Mouse (Mus musculus): ENCODE measurements around the gene Rapgef4. TPM values are rescaled to one million over a fixed set of nuclear protein-coding genes. Genes with fewer than 3 reads are reported as not detected.
"Not testable (repeated sequence)": the region's sequence is repeated elsewhere in the genome, so short reads cannot be mapped to it uniquely, and the experiment has no call there.

Rapgef4 gene
- total RNA-seq, 1 experiment = 3.4 TPM

- Histone ChIP-seq H3K27ac (ENCODE audit: insufficient read depth, low read depth, low read length, poor library complexity, severe bottlenecking) (no peak overlapping the region), H3K4me3 (ENCODE audit: insufficient read depth in 1 of 2, low read depth in 1 of 2, low read length in 2 of 2, poor library complexity in 1 of 2, severe bottlenecking in 1 of 2) (no peak overlapping the region), H3K36me3 (ENCODE audit: control insufficient read depth, insufficient read depth, low read length, poor library complexity, severe bottlenecking) (no peaks in the 10 kb centered on the region), H3K9ac (ENCODE audit: insufficient read depth, low read depth, low read length, poor library complexity, severe bottlenecking) (no peak overlapping the region), H3K9me3 (ENCODE audit: control insufficient read depth, insufficient read depth, low read depth, low read length) (no peaks in the 10 kb centered on the region), H3K4me1 (ENCODE audit: control insufficient read depth in 2 of 2, insufficient read depth in 2 of 2, low read length in 2 of 2, poor library complexity in 1 of 2) (no peaks in the 10 kb centered on the region)
- in situ Hi-C loops (cut with MboI; ENCODE audit: low sequenced_read_pairs in 2 of 2, unreplicated experiment in 2 of 2) = no loop called here
- DNase-seq (ENCODE audit: low read depth, low spot score) = no peak
- TF ChIP-seq HCFC1 (IDR thresholded peaks at IDR 0.05; ENCODE audit: borderline replicate concordance, insufficient read depth, low read length) (no peak), MAFK (IDR thresholded peaks at IDR 0.05; ENCODE audit: insufficient read depth, low read depth, low read length) (no peak), ZNF384 (IDR thresholded peaks at IDR 0.05; ENCODE audit: low read depth, low read length) (no peak), ZC3H11A (IDR thresholded peaks at IDR 0.05; ENCODE audit: borderline replicate concordance, low read depth, low read length) (no peak), CHD2 (IDR thresholded peaks at IDR 0.05; ENCODE audit: low read depth, low read length) (no peak)
These were observed 81.9 kb downstream of the Rapgef4 start for GRCm38 (mm10) chr2:72062931-72063330.

- no peaks in the 10 kb centered on the region for H3K4me1 ChIP-seq (ENCODE audit: control insufficient read depth in 2 of 2, insufficient read depth in 2 of 2, low read length in 2 of 2, poor library complexity in 1 of 2)
- no peaks in the 10 kb centered on the region for H3K9me3 ChIP-seq (ENCODE audit: control insufficient read depth, insufficient read depth, low read depth, low read length)
- H3K4me3 ChIP-seq (ENCODE audit: insufficient read depth in 1 of 2, low read depth in 1 of 2, low read length in 2 of 2, poor library complexity in 1 of 2, severe bottlenecking in 1 of 2) = no peak overlapping the region
- DNase-seq (ENCODE audit: low read depth, low spot score) = no peak
- no peak for TF ChIP-seq MAFK (IDR thresholded peaks at IDR 0.05; ENCODE audit: insufficient read depth, low read depth, low read length)
- TF ChIP-seq HCFC1 (IDR thresholded peaks at IDR 0.05; ENCODE audit: borderline replicate concordance, insufficient read depth, low read length) = no peak
- no peak for TF ChIP-seq CHD2 (IDR thresholded peaks at IDR 0.05; ENCODE audit: low read depth, low read length)
- no peak for TF ChIP-seq ZNF384 (IDR thresholded peaks at IDR 0.05; ENCODE audit: low read depth, low read length)
- in situ Hi-C loops (cut with MboI; ENCODE audit: low sequenced_read_pairs in 2 of 2, unreplicated experiment in 2 of 2) = no loop called here
- no peak overlapping the region for H3K27ac ChIP-seq (ENCODE audit: insufficient read depth, low read depth, low read length, poor library complexity, severe bottlenecking)
- no peak overlapping the region for H3K9ac ChIP-seq (ENCODE audit: insufficient read depth, low read depth, low read length, poor library complexity, severe bottlenecking)
- no peaks in the 10 kb centered on the region for H3K36me3 ChIP-seq (ENCODE audit: control insufficient read depth, insufficient read depth, low read length, poor library complexity, severe bottlenecking)
These were observed 87.5 kb downstream of the Rapgef4 start for GRCm38 (mm10) chr2:72068505-72068904.

GRCm38 (mm10) chr2:72070086-72070485, 89.0 kb downstream of the Rapgef4 start:
- in situ Hi-C loops (cut with MboI; ENCODE audit: low sequenced_read_pairs in 2 of 2, unreplicated experiment in 2 of 2) = no loop called here
- H3K4me1 ChIP-seq (ENCODE audit: control insufficient read depth in 2 of 2, insufficient read depth in 2 of 2, low read length in 2 of 2, poor library complexity in 1 of 2) = peaks cover 0 to 1% of the 10 kb centered on the region in 2 experiments; a peak in 1 of 4 replicates
- H3K4me3 ChIP-seq (ENCODE audit: insufficient read depth in 1 of 2, low read depth in 1 of 2, low read length in 2 of 2, poor library complexity in 1 of 2, severe bottlenecking in 1 of 2) = no peak overlapping the region
- no peak overlapping the region for H3K27ac ChIP-seq (ENCODE audit: insufficient read depth, low read depth, low read length, poor library complexity, severe bottlenecking)
- no peak overlapping the region for H3K9ac ChIP-seq (ENCODE audit: insufficient read depth, low read depth, low read length, poor library complexity, severe bottlenecking)
- H3K9me3 ChIP-seq (ENCODE audit: control insufficient read depth, insufficient read depth, low read depth, low read length) = no peaks in the 10 kb centered on the region
- TF ChIP-seq MAFK (IDR thresholded peaks at IDR 0.05; ENCODE audit: insufficient read depth, low read depth, low read length) = no peak
- no peak for TF ChIP-seq ZC3H11A (IDR thresholded peaks at IDR 0.05; ENCODE audit: borderline replicate concordance, low read depth, low read length)
- TF ChIP-seq CHD2 (IDR thresholded peaks at IDR 0.05; ENCODE audit: low read depth, low read length) = no peak
- no peak for TF ChIP-seq ZNF384 (IDR thresholded peaks at IDR 0.05; ENCODE audit: low read depth, low read length)
- no peak for TF ChIP-seq HCFC1 (IDR thresholded peaks at IDR 0.05; ENCODE audit: borderline replicate concordance, insufficient read depth, low read length)
- H3K36me3 ChIP-seq (ENCODE audit: control insufficient read depth, insufficient read depth, low read length, poor library complexity, severe bottlenecking) = no peaks in the 10 kb centered on the region
- DNase-seq (ENCODE audit: low read depth, low spot score) = no peak

GRCm38 (mm10) chr2:72073121-72073520, 92.1 kb downstream of the Rapgef4 start:
- H3K36me3 ChIP-seq (ENCODE audit: control insufficient read depth, insufficient read depth, low read length, poor library complexity, severe bottlenecking); DNase-seq (ENCODE audit: low read depth, low spot score); H3K4me3 ChIP-seq (ENCODE audit: insufficient read depth in 1 of 2, low read depth in 1 of 2, low read length in 2 of 2, poor library complexity in 1 of 2, severe bottlenecking in 1 of 2); H3K27ac ChIP-seq (ENCODE audit: insufficient read depth, low read depth, low read length, poor library complexity, severe bottlenecking); H3K4me1 ChIP-seq (ENCODE audit: control insufficient read depth in 2 of 2, insufficient read depth in 2 of 2, low read length in 2 of 2, poor library complexity in 1 of 2); H3K9me3 ChIP-seq (ENCODE audit: control insufficient read depth, insufficient read depth, low read depth, low read length); H3K9ac ChIP-seq (ENCODE audit: insufficient read depth, low read depth, low read length, poor library complexity, severe bottlenecking); in situ Hi-C loops (cut with MboI; ENCODE audit: low sequenced_read_pairs in 2 of 2, unreplicated experiment in 2 of 2): not testable (repeated sequence)

GRCm38 (mm10) chr2:72074999-72075561, 94.0 kb downstream of the Rapgef4 start:
- Histone ChIP-seq H3K9ac (ENCODE audit: insufficient read depth, low read depth, low read length, poor library complexity, severe bottlenecking) (no peak overlapping the region), H3K36me3 (ENCODE audit: control insufficient read depth, insufficient read depth, low read length, poor library complexity, severe bottlenecking) (no peaks in the 10 kb centered on the region), H3K4me1 (ENCODE audit: control insufficient read depth in 2 of 2, insufficient read depth in 2 of 2, low read length in 2 of 2, poor library complexity in 1 of 2) (peaks cover 0 to 5% of the 10 kb centered on the region in 2 experiments; a peak in 1 of 4 replicates), H3K9me3 (ENCODE audit: control insufficient read depth, insufficient read depth, low read depth, low read length) (no peaks in the 10 kb centered on the region), H3K27ac (ENCODE audit: insufficient read depth, low read depth, low read length, poor library complexity, severe bottlenecking) (no peak overlapping the region), H3K4me3 (ENCODE audit: insufficient read depth in 1 of 2, low read depth in 1 of 2, low read length in 2 of 2, poor library complexity in 1 of 2, severe bottlenecking in 1 of 2) (no peak overlapping the region)
- TF ChIP-seq MAFK (IDR thresholded peaks at IDR 0.05; ENCODE audit: insufficient read depth, low read depth, low read length) (no peak), ZNF384 (IDR thresholded peaks at IDR 0.05; ENCODE audit: low read depth, low read length) (no peak), CHD2 (IDR thresholded peaks at IDR 0.05; ENCODE audit: low read depth, low read length) (no peak), HCFC1 (IDR thresholded peaks at IDR 0.05; ENCODE audit: borderline replicate concordance, insufficient read depth, low read length) (no peak), ZC3H11A (IDR thresholded peaks at IDR 0.05; ENCODE audit: borderline replicate concordance, low read depth, low read length) (no peak)
- DNase-seq (ENCODE audit: low read depth, low spot score) = no peak
- in situ Hi-C loops (cut with MboI; ENCODE audit: low sequenced_read_pairs in 2 of 2, unreplicated experiment in 2 of 2) = no loop called here

All from ES-E14 (cell line).